Mouse (Mus musculus) heart, adult 9 months (tissue): Measurements from ENCODE around the gene Olfm2.

Source experiments
- DNase-seq, 2 experiments: peaks; one replicate each; pipeline ENCODE4 v3.0.0; 2022; ENCODE audit warnings: low spot score in 2 of 2

Gene Olfm2

DNA sequence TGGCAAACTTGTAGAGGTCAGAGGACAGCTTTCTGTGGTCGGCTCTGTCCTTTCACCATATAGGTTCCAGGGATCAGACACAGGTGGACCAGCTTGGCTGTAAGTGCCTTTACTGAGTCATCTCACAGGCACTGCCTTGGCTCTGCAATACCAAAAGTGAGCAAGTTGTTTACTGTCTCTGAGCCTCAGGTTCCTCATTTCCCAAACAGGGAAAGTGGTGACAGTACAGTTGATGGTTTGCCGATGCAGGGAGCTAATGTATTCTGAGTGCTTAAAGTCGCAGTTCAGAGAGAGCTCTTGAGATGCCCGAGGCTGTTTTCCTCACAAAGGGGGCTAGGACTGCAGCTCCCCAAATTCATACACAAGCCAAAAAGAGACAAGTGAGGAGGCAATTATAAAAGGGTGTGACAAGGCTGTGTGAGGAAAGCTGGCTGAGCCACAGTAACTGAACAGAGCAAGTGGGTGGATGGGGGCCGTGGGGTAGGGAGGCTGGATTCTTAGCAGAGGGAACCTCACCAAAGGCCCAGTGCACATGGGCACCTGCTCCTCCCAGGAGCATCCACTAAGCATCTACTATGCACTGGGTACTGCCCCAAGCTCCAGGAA, 49.9 kb downstream of the Olfm2 start:
- DNase-seq, result no peak

DNA sequence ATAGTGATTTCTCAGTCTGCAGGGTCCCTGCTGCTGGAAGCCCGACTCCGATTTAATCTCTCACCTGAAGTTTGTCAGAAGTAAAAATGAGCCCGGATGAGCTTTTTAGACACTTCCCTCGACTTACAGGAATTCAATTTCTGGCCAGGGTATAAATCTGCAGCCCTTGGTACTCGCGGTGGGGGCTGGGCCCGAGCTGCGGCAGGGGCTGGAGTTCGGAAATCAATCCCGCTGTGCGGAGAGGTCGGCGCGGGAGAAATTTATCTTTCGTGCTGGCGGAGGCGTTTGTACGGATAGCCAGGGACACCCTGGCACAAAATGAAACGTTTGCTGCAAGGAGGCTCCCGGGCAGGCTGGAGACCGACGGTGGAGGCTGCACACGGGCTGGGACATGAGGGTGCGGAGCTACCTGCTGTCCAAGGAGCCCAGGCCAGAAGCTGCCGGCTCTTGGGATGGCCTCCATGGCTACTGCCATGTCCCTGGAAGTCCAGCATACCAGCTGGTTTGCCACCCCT, 51.4 kb downstream of the Olfm2 start:
- DNase-seq, result no peak

DNA sequence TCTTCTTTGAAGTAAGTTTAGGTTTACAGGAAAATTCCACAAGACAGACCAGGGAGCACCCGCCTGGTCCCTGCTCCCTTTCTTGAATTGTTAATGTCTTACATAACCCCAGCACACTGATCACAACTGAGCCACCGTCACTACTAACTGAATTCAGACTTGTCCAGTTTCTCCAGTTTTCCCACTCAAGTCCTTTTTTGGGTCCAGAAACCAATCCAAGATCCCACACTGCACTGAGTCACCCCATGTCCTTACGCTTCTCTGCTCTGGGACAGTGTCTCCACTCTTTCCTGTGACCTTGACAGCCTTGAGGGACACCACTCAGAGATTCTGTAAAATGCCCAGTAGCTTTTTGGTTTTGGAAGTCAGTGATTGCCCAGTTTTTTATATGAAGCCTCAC, 53.3 kb downstream of the Olfm2 start:
- no peak for DNase-seq

DNA sequence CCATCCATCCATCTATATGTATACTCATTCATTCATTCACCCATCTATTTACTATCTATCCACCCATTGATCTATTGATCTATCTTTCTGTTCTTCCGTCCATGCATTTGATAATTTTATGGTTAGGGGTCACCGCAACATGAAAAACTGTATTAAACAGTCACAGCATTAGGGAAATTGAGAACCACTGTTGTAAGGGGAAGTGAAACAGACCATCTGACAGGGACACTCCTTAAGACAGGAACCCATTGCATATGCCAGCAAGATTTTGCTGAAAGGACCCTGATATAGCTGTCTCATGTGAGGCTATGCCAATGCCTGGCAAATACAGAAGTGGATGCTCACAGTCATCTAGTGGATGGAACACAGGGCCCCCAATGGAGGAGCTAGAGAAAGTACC, 55.7 kb downstream of the Olfm2 start:
- peak in 1 of 2 experiments; percentile 7 for DNase-seq

DNA sequence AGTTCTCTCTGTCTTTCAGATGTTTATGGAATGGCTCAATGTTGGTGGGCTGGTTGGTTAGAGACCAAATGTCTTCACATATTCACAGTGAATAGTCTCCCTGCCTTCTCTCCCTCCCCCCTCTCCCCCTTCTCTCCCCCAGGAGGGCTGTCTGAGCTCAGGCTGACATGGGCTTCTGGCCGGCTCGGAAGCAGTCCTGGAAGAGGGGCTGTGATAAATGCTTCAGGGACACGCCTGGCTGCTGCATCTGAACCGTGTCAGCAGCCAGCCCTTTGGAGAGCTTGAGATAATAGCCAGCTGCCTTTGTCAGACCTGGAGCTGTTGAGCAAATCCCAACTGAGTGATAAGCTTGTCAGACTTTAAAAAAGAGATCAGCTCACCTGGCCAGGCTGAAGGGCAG, 56.2 kb downstream of the Olfm2 start:
- no peak for DNase-seq

DNA sequence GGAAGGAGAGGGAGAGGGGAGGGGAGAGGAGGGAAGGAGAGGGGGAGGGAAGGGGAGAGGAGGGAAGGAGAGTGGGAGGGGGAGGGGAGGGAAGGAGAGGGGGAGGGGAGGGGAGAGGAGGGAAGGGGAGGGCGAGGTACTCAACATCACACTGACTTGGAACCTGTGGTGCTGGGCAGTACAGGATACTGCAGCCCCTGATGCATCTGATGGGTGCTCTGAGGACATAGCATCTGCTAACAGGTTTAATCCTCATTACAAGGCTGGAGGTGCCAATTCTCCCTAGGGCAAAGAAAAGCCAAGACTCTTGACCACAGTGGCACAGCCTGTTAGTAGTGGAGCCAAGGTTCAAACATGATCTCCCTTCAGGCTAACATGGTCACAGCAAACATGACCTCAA, 56.7 kb downstream of the Olfm2 start:
- no peak for DNase-seq

DNA sequence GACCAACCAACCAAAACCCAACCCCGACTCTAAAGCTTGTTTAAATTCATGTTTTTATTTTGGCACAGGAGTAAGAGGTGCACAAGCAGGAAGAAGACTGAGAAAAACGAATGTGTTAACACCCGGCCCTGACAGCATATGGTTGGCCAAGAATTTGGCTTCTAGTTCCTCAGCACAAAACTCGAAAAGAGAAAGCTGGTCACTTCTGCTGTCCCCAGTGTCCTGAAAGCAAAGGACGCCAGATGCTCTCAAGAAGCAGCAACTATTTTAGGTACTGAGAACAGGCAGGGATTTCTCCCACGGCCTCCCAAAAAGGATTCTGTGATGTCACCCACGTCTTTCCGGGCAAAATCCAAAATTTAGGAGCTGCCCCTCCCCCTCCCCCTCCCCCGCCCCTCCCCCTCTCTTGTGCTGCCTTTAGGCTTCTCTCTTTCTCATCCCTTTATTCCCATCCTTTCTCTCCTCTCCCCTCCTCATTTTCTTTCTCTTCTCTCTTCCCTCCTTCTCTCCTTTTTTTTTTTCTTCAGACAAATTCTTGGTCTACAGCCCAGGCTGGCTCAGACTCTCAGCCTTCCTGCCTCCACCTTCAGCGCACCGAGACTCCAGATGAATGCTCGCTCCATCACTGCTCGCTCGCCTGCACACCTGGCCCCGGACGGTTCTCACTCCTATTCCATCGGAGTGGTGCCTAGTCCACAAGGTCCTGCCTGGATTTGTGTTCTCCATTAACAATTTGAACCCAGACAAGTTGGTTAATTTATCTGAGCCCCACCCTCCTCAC, 60.9 kb downstream of the Olfm2 start:
- DNase-seq, result peak in 1 of 2 experiments; percentile 13

DNA sequence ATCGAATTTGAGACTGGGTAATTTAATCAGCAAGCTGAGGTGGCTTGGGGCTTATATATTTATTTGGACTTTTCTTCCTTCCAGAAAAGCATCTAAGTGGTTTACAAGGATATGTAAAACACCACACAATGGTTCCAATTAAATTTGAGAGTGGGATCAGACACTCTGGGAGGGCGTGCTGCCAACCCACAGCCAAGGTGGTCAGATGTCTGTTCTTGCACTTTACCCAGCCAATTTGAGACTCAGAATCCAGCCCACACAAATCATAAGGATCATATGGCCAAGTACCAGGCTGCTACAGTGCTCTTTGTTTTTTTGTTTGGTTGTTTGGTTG, 63.8 kb downstream of the Olfm2 start:
- DNase-seq, result no peak

DNA sequence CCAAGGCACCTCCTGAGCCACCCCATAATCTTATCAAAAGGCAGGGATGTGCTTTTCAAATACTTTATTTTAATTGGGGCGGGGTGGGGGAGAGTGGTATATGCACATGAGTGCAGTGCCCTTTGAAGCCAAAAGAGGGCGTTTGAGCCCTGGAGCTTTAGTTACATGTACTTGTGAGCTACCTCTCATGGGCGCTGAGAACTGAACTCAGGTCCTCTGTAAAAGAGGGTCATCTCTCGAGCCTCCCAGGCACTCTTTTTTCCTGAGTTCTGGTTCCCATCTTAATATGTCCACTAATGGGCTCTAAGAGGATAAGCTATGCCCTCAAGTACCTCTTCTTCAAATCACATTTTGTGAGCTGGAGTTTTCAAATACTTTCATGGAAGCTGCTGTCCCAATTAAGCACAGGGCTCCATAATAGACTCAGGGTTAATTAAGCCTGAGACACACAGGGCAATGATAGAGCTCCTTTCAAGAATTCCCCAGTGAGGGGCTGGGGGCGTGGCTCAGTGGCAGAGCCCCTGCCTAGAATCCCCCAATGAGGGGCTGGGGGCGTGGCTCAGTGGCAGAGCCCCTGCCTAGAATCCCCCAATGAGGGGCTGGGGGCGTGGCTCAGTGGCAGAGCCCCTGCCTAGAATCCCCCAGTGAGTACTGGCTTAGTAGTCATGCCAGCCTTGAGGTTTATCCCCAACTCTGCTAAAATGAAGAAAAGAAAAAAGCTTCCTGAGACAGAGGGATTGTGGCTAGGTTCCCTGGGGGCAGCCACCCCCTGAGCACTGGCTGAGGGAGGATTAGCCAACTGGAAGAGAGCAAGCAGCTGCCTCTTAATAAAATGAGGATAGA, 64.4 kb downstream of the Olfm2 start:
- no peak for DNase-seq

DNA sequence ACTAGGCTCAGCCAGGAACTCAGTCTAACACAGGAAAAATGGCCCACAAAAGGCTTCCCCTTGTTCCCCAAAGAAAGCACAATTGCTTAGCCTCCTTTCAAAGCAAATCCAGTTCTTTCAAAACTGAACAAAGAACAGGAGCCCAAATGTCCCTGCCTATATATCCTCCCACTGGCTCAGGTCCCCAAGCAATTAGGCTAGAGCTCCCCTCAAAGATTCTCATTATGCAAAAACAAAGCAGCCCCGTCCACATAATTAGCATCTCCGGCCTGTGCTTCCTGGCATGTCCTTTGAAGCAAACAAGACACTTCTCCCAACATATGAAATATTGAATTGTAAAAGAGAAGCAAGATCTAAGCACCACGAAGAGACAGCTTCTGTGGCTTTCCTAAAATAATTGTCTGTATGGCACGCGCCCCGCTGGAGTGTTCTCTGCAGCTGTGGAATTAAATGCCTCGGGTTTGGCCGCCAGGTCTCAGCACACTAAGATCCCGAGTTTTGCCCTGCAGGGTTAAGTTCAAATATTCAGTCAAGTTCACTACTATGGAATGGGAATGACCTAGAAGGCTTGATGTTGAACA, 65.7 kb downstream of the Olfm2 start:
- DNase-seq, result no peak

DNA sequence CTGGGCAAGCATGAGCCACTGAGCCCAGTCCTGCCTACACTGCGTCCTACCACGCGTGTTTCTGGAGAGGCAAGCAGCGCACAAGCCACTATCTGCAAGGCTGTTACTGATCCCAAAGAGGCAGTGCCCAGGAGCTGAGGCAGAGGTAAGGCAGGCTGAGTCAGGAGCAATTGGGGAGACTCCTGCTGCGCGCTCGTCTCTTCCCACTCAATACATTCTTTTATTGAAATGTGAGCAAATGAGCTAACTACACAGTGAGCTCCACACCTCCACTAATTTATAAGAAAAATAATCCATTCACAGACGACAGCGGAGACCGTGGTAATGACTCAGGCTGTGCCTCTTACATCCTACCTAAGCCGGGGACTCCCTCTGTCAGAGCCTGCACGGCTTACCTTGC, 68.3 kb downstream of the Olfm2 start:
- DNase-seq, result no peak

DNA sequence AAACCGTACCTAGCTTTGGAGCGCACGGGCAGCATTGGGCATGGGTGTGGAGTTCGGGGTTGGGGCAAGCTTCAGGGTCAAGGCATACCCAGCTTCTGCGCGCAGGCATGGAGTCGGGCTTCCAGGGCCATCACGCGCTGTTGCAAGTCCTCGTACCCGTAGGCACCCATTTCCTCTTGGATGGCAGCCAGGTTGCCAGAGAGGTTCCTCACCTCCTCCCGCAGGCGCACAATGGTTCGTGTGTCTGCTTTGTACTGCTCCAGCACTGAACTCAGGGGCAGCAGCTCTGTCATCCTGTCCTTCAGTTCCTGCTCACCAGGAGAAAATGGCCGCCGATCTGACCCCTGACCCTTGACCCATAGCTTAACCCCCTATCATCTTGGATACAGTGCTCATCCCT, 74.1 kb downstream of the Olfm2 start:
- DNase-seq, result no peak

DNA sequence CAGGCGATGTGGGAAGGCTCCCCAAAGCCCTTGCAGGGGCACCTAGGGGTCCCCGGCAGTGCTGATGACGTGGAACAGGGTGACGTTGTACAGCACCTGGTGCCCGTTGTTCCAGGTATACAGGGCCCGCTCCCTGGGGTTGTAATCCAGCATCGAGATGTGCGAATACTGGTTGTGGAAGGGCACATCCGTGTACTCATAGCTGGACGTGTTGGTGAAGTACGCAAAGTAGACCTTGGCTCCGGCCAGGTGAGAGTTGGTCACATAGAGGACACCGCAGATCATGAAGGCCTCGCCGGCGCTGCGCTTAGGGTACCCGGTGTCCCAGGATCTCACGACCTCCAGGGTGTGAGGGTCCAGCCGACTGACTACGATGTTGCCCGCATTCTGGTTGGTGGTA, 78.1 kb downstream of the Olfm2 start:
- DNase-seq, result no peak

DNA sequence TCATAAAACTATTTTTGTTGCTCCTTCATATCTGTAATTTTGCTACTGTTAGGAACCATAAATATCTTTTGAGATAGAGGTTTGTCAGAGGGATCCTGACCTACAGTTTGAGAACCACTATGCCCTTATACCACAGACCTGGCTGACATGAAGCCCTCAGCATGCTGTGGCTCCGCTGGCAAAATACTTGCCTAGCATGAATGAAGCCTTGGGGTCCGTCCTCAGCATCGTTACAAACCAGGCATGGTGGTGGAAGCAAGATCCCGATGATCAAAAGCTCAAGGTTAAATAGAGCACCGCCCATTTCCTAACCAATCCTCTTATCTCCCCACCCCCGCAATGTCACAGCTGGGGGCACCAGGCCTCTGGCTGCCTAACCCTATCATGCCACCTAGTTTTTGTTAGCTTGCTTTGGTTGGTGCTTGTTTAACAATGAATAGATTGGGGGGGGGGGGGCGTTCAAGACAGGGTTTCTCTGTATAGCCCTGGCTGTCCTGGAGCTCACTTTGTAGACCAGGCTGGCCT, 79.6 kb downstream of the Olfm2 start:
- no peak for DNase-seq

DNA sequence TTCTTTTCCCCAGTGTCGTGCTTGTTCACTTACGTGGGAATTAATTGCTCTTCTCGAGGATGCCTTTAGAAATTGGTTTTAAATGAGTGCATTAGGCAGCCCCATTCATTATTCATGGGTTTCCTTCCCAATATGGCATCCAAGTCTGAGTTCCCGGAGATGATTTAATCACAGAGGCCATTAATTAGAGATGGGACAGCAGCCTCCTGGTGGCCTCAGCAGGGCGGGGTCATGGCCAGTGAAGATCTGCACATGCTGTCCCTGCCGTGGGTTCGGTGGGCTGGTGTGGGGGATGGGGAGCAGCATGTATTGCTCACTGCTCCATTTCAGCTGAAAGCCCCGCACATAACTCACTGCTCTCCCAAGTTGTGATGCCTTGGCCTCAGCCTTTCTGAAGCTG, 80.2 kb downstream of the Olfm2 start:
- DNase-seq, result no peak

DNA sequence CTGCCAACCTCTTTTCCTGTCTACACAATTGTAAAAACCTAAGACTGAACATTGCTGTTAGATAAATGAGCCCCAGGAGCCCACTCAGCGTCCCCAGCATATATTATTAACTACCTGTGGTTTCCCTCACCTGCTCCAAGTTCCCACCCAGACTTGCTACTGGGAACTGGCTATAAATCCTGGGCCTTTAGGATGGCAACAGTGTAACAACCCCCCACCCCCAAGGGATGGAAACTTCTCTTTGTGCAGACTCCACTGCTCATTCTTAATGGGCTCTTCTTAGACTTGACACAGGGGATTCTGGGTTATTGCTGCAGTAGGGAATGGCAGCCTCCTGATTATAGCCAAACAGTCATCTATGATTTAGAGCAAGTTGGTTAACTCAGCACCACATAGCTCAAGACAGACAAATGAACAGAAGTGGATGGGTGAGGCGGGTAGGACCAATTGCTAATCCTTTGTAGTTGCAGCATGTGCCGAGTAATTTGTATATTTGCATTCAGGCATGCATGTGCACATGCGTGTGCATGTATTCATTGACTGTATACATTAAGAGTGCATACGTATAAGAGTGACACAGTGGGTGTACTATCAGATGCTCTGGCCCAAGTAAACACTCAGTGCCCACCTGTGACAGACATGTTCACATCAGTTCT, 81.0 kb downstream of the Olfm2 start:
- no peak for DNase-seq

DNA sequence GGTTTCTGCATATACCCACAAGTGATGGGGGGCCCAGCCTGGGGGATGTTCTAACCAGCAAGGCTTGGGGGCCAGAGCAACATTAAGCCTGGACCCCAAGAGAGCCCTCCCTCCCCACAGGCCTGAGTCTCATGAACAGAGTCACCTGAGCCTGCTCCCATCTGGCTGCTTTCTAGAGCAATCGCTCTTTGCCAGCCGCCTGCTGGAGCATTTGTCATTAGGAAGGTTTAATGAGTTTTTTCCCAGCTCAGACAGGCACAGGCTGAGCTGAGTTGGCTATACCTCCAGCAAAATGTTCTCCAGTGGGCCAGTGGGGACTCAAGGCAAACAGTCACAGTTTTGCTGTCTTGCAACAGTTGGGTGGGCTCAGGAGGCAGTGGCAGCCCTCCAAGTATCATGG, 81.8 kb downstream of the Olfm2 start:
- no peak for DNase-seq

DNA sequence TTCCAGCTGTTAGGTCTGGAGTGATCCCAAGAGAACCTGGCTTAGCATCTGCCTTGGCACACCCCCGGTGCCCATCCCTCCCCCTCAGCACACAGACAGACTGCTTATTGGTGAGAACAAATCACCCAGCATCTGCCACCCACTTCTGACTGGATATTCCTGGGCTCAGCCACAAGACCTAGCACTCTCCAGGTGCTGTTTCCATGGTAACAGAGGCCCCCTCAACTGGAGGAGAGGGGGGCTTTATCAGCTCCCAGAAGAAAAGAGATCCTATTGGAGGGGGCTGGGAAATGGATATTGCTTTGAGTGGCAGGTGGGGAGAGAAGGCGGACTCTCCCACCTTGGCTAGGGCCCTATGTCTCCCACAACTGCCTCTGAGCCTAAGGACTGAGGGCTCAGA, 82.2 kb downstream of the Olfm2 start:
- DNase-seq, result no peak

DNA sequence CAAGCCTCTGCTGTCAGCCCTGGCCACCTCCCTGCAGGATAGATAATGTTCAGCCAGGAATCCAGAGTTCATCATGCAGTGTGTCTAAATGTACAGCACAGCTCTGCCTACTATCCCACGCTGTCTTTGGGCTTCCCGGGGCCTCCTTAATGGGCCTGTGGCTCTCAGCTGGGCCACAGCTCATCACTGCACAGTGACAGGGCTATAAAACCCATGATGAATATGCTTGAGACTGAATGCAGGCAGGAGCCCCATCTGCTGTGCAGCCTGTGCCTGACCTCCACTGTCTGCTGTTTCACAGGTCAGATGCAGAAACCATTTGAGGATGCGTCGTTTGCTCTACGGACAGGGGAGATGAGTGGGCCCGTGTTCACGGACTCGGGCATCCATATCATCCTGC, 83.3 kb downstream of the Olfm2 start:
- no peak for DNase-seq

DNA sequence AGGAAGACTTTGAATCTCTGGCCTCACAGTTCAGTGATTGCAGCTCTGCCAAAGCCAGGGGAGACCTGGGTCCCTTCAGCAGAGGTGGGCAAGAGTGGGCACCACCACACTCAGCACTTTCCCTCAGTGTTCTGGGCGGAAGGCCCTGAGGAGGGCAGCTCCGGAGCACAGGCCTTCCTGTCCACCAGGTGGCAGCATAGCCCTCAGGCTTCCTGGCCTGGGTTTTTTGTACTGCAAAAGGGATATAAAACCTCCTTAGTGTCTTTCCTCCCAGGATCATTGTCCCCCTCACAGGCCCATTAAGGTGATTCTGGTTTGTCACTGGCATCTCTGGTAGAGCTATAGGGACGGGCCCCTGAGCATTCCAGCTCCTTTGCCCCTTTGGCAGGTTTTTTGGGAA, 83.8 kb downstream of the Olfm2 start:
- peak in 1 of 2 experiments; percentile 39 for DNase-seq

DNA sequence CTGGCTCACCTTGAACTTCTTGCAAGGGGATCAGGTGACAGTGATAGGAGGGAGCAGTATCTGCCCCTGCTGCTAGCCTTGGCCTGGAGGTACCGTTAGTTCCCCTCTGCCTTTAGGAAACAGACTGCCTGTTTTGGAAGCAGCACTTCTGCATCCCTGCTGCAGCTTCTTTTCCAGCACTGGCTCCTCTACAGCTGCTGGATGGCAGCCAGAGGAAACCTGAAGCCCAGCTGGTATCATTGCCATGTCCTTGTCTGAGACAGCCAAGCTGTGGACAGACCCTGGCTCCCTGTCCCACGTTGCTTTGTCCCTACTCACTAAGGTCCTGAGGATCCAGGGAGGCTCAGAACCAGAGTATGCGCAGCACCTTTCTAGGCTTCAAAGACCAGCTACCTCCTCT, 88.6 kb downstream of the Olfm2 start:
- DNase-seq, result peak; percentile 54 to 59

DNA sequence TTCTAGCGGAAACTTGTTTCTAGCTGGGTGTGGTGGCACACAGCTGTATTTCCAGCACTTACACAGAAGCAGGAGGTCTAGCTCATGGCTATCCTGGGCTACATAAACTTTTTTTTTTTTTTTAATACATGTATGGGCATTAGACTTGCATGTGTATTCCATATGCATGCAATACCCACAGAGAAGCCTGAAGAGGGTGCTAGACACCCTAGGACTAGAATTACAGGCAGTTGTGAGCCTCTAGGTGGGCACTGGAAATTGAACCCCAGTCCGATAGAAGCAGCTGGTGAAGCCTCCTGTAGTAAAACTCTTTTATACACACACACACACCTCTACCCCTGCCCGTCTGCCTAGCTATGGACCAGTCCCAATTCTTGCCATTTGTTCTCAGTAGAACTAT, 92.3 kb downstream of the Olfm2 start:
- DNase-seq, result no peak
